Mouse (Mus musculus): ENCODE results near the gene Ptrh2. TPM values are rescaled to one million over a fixed set of nuclear protein-coding genes. Genes with fewer than 3 reads are reported as not detected.
A peak's percentile ranks its signal among the peaks of the same experiment; 100 is the strongest.

Ptrh2 gene
- 1 to 10 TPM; 8.3 to 8.5 TPM for total RNA-seq (2021)

GRCm38 (mm10) chr11:86683395-86684125 lies at the start of gene Ptrh2, which contains the start of gene Vmp1:
Gene Ptrh2, plus strand, starts transcription at chr11:86683985.
Gene Vmp1, minus strand, starts transcription at chr11:86683836.
- intact Hi-C loops (cut with DNase I) = no loop called here
- peak; percentile 92 to 96 for DNase-seq (ENCODE audit: low spot score in 2 of 2)

GRCm38 (mm10) chr11:86634396-86634795 lies 49.4 kb upstream of the Ptrh2 start:
- intact Hi-C loops (cut with DNase I) = no loop called here
- no peak for DNase-seq (ENCODE audit: low spot score in 2 of 2)

- DNase-seq (ENCODE audit: low spot score in 2 of 2) = no peak
- intact Hi-C loops (cut with DNase I) = no loop called here
These were observed 46.1 kb upstream of the Ptrh2 start for GRCm38 (mm10) chr11:86637697-86638096.

GRCm38 (mm10) chr11:86641714-86642113 lies 42.1 kb upstream of the Ptrh2 start:
- intact Hi-C loops (cut with DNase I) = no loop called here
- no peak for DNase-seq (ENCODE audit: low spot score in 2 of 2)

GRCm38 (mm10) chr11:86644553-86644952 lies 39.2 kb upstream of the Ptrh2 start:
- intact Hi-C loops (cut with DNase I) = no loop called here
- DNase-seq (ENCODE audit: low spot score in 2 of 2) = no peak

GRCm38 (mm10) chr11:86646136-86646834 lies 37.5 kb upstream of the Ptrh2 start:
- intact Hi-C loops (cut with DNase I) = no loop called here
- DNase-seq (ENCODE audit: low spot score in 2 of 2) = peak in 1 of 2 experiments; percentile 68

- DNase-seq (ENCODE audit: low spot score in 2 of 2) = no peak
- intact Hi-C loops (cut with DNase I) = no loop called here
These were observed 36.8 kb upstream of the Ptrh2 start for GRCm38 (mm10) chr11:86646885-86647459.

- intact Hi-C loops (cut with DNase I) = no loop called here
- DNase-seq (ENCODE audit: low spot score in 2 of 2) = no peak
These were observed 35.9 kb upstream of the Ptrh2 start for GRCm38 (mm10) chr11:86647706-86648447.

- intact Hi-C loops (cut with DNase I) = no loop called here
- DNase-seq (ENCODE audit: low spot score in 2 of 2) = no peak
These were observed 34.2 kb upstream of the Ptrh2 start for GRCm38 (mm10) chr11:86649542-86649941.

- intact Hi-C loops (cut with DNase I) = no loop called here
- no peak for DNase-seq (ENCODE audit: low spot score in 2 of 2)
These were observed 33.1 kb upstream of the Ptrh2 start for GRCm38 (mm10) chr11:86650676-86651075.

- no peak for DNase-seq (ENCODE audit: low spot score in 2 of 2)
- intact Hi-C loops (cut with DNase I) = no loop called here
These were observed 31.2 kb upstream of the Ptrh2 start for GRCm38 (mm10) chr11:86652578-86652979.

- peak; percentile 56 to 68 for DNase-seq (ENCODE audit: low spot score in 2 of 2)
- intact Hi-C loops (cut with DNase I) = loop anchor here (1.0 kb wide), 1 partner anchor 83 kb away; no protein-coding TSS in a partner anchor
These were observed 30.3 kb upstream of the Ptrh2 start for GRCm38 (mm10) chr11:86653446-86653845.

- no peak for DNase-seq (ENCODE audit: low spot score in 2 of 2)
- intact Hi-C loops (cut with DNase I) = no loop called here
These were observed 29.7 kb upstream of the Ptrh2 start for GRCm38 (mm10) chr11:86654096-86654495.

GRCm38 (mm10) chr11:86655671-86656070 lies 28.1 kb upstream of the Ptrh2 start:
- DNase-seq (ENCODE audit: low spot score in 2 of 2) = no peak
- intact Hi-C loops (cut with DNase I) = no loop called here

GRCm38 (mm10) chr11:86656849-86657567 lies 26.8 kb upstream of the Ptrh2 start:
- intact Hi-C loops (cut with DNase I) = no loop called here
- DNase-seq (ENCODE audit: low spot score in 2 of 2) = no peak

GRCm38 (mm10) chr11:86657863-86658262 lies 25.9 kb upstream of the Ptrh2 start:
- intact Hi-C loops (cut with DNase I) = no loop called here
- no peak for DNase-seq (ENCODE audit: low spot score in 2 of 2)

- intact Hi-C loops (cut with DNase I) = no loop called here
- DNase-seq (ENCODE audit: low spot score in 2 of 2) = no peak
These were observed 20.5 kb upstream of the Ptrh2 start for GRCm38 (mm10) chr11:86662986-86663895.

- intact Hi-C loops (cut with DNase I) = no loop called here
- no peak for DNase-seq (ENCODE audit: low spot score in 2 of 2)
These were observed 19.8 kb upstream of the Ptrh2 start for GRCm38 (mm10) chr11:86663977-86664376.

All from left cerebral cortex, postnatal 25 days (tissue).